Mouse (Mus musculus): ENCODE measurements at regions not wholly inside any gene's neighbourhood (a gene's known extent, or its start where the extent isn't known, plus 50 kb on each side); places are given as distances from the start of the nearest gene placed in this dataset.

- DNase-seq (ENCODE audit: low spot score in 2 of 2): peak; percentile 75 to 78
Measured at GRCm38 (mm10) chr13:112038556-112039304, 229.9 kb upstream of the Map3k1 start.

GRCm38 (mm10) chr13:112039422-112040145, 230.8 kb upstream of the Map3k1 start:
- DNase-seq (ENCODE audit: low spot score in 2 of 2): no peak

- no peak for DNase-seq (ENCODE audit: low spot score in 2 of 2)
Measured at GRCm38 (mm10) chr13:112043524-112044246, 234.9 kb upstream of the Map3k1 start.

GRCm38 (mm10) chr13:112044372-112044771, 235.6 kb upstream of the Map3k1 start:
- no peak for DNase-seq (ENCODE audit: low spot score in 2 of 2)

GRCm38 (mm10) chr13:112046247-112047211, 237.7 kb upstream of the Map3k1 start:
- no peak for DNase-seq (ENCODE audit: low spot score in 2 of 2)

GRCm38 (mm10) chr13:112047408-112047807, 238.6 kb upstream of the Map3k1 start:
- no peak for DNase-seq (ENCODE audit: low spot score in 2 of 2)

- DNase-seq (ENCODE audit: low spot score in 2 of 2): no peak
Measured at GRCm38 (mm10) chr13:112047874-112048273, 239.1 kb upstream of the Map3k1 start.

- DNase-seq (ENCODE audit: low spot score in 2 of 2): no peak
Measured at GRCm38 (mm10) chr13:112048327-112048726, 239.5 kb upstream of the Map3k1 start.

- no peak for DNase-seq (ENCODE audit: low spot score in 2 of 2)
Measured at GRCm38 (mm10) chr13:112050892-112051291, 237.4 kb upstream of the Ankrd55 start.

GRCm38 (mm10) chr13:112052011-112052410, 236.2 kb upstream of the Ankrd55 start:
- no peak for DNase-seq (ENCODE audit: low spot score in 2 of 2)

GRCm38 (mm10) chr13:112052456-112052855, 235.8 kb upstream of the Ankrd55 start:
- DNase-seq (ENCODE audit: low spot score in 2 of 2): no peak

- peak in 1 of 2 experiments; percentile 50 for DNase-seq (ENCODE audit: low spot score in 2 of 2)
Measured at GRCm38 (mm10) chr13:112054879-112055371, 233.3 kb upstream of the Ankrd55 start.

GRCm38 (mm10) chr13:112058218-112058617, 230.0 kb upstream of the Ankrd55 start:
- no peak for DNase-seq (ENCODE audit: low spot score in 2 of 2)

- DNase-seq (ENCODE audit: low spot score in 2 of 2): no peak
Measured at GRCm38 (mm10) chr13:112058771-112059170, 229.5 kb upstream of the Ankrd55 start.

- no peak for DNase-seq (ENCODE audit: low spot score in 2 of 2)
Measured at GRCm38 (mm10) chr13:112062024-112062423, 226.2 kb upstream of the Ankrd55 start.

- DNase-seq (ENCODE audit: low spot score in 2 of 2): no peak
Measured at GRCm38 (mm10) chr13:112063409-112064111, 224.7 kb upstream of the Ankrd55 start.

- peak in 1 of 2 experiments; percentile 35 for DNase-seq (ENCODE audit: low spot score in 2 of 2)
Measured at GRCm38 (mm10) chr13:112064681-112065080, 223.6 kb upstream of the Ankrd55 start.

GRCm38 (mm10) chr13:112067066-112067847, 221.0 kb upstream of the Ankrd55 start:
- DNase-seq (ENCODE audit: low spot score in 2 of 2): no peak

- DNase-seq (ENCODE audit: low spot score in 2 of 2): no peak
Measured at GRCm38 (mm10) chr13:112070757-112071156, 217.5 kb upstream of the Ankrd55 start.
